Mouse (Mus musculus) spleen, adult 2 months (tissue): Measurements from ENCODE around the gene Samd4b.

Experiments
- CTCF ChIP-seq: fragments of 200-500 bp; IDR thresholded peaks from 2 replicates; pipeline ENCODE4 v1.5.1; 2011; ENCODE audit warnings: mild to moderate bottlenecking, inconsistent platforms; ENCODE audit not compliant: insufficient read depth, insufficient read length, insufficient replicate concordance; ENCODE audit errors: extremely low read depth
- POLR2A ChIP-seq: fragments of 200-500 bp; IDR thresholded peaks from 2 replicates; pipeline ENCODE4 v1.6.1; 2011; ENCODE audit warnings: low read depth, low read length, inconsistent platforms

GRCm38 (mm10) chr7:28386007-28386406, 211.9 kb downstream of the Samd4b start:
- TF ChIP-seq POLR2A = no peak
- TF ChIP-seq CTCF = no peak
